Mouse (Mus musculus) embryo, embryonic 10 days (tissue): ENCODE data around the gene Tjp2.
"Not testable (repeated sequence)": the region's sequence is repeated elsewhere in the genome, so short reads cannot be mapped to it uniquely, and the experiment has no call there.

Experiments used
- DNase-seq: peaks from one replicate; pipeline ENCODE4 v3.0.0-alpha.2; 2015; ENCODE audit warnings: low spot score

The Tjp2 gene

DNA sequence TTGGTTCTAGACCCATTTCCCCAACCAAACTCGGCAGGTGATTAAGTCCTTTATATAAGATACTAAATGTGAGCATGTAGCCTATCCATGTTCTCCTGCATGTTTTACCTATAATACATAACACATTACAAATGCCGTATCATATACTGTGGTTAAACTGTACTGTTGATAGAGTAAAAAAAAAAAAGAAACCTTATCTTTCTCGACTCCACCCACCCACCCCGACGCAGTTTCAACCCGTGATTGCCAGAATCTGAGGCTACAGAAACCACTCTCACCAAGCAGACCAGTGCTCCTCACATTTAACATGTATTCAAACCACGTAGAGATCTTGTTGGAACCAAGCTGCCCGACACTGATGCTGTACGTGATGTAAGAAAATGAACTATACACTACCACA is 102.2 kb downstream of the Tjp2 start:
- DNase-seq, result no peak

DNA sequence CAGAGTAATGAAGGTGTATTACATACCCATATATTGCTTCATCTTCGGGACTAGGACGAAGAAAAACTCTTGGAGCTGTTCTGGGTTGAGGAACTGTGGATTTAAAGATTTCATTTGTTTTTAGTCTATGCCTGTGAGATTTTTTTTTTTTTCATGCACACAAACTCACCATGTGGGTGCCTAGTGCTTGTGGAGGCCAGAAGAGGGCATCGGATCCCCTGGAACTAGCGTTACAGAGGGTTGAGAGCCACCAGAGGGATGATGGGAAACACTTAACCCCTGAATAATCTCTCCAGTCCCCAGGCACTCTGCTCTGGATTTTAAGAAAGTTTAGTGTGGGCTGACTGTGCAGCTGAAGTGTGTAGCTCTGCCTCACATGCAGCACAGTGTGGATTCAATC is 104.0 kb downstream of the Tjp2 start:
- no peak for DNase-seq

DNA sequence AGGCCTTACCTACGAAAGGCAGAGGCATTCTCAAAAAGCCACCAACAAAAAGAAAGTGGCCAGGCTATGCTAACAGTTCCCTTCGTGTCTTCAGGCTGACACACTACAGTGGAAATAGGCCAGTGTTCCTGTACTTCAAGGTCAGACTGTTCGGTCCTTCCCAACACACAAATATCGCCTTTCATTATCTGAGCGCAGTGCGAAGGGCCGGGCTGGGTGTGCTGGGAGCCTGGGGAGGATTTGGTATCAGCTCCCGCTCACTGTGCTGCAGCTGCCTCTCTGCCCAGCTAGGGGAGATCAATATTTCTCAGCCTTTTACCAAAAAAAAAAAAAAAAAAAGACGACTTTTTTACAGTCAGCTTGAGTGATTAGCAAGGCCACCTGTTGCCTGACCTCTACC is 106.1 kb downstream of the Tjp2 start:
- no peak for DNase-seq

DNA sequence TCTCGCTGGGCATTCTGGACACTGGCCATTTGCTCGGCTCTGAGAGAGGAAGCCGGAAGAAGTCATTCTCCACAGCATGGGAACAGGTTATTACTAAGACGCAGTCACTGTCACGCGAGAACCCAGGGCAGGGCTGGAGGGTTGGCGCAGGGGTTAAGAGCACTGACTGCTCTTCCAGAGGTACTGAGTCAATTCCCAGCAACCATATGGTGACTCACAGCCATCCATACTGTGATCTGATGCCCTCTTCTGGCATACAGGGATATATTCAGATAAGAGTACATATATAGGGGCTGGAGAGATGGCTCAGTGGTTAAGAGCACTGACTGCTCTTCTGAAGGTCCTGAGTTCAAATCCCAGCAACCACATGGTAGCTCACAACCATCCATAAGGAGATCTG is 113.2 kb downstream of the Tjp2 start:
- no peak for DNase-seq

DNA sequence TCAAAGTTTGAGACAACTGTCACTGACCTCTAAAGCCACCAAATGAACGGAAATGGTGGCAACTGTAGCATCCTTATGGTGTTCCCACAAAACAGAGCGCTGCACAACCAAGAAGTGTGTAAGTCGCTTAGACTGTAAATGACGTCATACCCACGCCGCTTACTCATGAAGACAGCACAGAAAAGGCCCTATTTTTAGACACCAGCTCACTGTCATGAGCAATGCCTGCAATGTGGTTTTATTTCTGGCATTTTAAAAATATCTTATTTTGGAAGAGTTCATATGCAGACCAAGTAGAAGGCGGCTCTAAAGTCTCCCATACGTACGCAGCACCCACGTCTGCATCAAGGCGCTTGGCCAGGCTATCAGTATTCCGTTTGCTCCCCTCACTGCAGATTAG is 117.1 kb downstream of the Tjp2 start:
- DNase-seq, result no peak

DNA sequence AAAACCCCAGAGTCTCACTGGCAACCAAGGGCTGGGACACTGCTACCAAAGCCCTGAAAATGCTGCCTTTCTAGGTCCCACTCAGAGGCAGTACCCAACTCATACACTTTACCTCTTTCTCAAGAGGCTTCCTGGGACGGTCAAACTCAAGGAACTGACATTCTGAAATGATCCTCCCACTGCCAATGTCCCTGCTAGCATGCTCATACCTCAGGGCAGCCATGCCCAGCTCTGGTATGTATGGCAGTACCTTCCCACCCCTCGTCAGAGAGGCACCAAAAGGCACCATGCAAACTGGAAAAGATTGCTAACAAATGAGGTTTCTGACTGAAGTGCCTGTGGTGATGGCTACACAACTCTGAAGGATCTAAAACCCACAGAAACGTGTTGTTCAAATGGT is 121.0 kb downstream of the Tjp2 start:
- DNase-seq, result no peak

DNA sequence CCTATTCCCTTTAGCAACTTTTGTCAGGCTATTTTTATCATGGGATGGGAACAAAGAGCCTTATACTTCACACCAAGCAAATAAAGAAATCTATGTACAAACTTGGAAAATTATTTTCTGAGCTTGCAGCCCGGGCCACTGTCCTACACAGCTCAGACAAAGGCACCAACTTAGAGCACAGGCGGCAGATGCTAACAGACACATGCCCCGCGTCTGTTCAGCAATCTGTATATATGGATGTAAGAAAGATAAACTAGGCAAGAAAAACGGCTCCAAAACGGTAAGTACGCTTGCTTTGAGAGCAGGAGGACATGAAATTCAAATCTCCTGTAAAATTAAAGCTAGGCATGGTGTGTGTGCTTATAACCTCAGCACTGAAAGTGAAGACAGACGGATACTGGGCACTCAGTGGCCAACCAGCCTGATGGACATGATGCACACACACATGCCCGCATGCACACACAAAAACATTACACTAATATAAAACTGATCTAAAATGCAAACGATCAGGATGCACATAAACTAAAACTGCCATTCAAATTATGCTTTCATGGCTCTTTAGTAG is 122.2 kb downstream of the Tjp2 start:
- no peak for DNase-seq

DNA sequence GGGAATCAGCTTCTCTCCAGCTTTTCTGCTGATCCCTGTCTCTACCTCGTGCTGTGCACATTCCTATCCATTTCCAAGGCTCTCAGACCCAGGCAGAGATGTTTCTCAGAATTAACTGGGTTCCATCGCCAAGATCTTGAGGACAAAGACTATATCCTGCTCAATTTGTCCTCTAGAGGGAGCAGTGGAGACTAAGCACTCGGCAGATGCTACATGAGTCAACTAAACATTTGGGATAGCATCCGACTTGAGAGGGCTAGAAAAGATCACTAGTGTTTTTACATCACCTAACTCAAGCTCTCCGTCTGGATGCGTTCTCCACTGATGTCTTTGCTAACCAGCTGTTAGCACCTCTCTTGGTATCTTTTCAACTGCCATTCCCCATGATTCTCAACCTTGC is 123.6 kb downstream of the Tjp2 start:
- peak; percentile 64 for DNase-seq

DNA sequence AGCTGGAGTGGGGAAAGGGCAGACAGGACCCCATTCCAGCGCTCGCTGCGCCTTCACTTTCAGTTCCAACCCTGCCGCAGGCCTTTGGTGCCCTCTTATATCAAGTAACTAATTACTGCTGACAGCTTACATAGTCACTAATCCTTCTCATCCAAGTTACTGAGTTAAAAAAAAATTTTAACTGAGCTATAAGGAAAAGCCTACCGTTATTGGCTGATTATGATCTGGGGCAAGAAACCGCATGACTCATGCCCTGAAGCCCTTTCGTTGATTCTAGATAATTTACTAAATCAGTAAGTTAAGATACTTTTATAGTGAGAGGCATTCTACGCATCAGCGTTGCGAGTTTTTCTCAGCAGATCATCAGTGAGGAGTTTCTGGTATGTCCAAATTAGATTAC is 126.1 kb downstream of the Tjp2 start:
- no peak for DNase-seq

DNA sequence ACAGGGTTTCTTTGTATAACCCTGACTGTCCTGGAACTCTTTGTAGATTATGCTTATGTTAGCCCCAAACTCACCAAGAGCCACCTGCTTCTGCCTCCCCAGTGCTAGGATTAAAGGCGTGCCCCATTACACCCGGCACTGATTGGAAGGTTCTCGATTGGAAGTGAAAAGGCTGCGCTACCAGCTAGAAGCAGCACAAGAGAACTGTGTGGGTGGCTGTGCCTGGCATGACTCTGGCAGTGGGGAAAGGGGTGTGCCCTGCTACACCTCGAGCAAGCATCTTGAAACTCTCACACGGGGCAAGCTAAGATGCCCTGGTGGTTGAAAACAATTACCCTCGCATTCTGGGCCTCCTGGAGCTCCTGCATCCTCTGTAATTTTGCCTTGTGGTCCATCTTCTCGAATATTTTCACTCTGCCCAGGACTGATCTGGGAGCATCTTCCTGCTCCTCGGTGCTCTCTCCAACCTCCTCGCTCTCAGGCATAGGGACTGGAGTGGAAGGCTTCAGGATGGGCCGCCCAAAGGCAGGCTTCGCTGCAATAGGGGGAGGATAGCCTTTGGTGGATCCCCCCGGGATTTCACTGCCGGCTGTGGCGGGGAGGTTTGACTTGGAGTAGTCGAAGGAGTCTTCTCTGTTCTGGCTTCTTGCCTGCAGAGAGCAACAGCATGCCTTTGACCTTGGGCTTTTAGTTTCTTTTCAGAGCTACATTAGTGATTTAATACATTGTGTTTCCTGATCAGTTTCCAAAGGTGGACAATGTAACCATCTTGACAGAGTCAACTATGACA is 127.0 kb downstream of the Tjp2 start:
- DNase-seq, result no peak

DNA sequence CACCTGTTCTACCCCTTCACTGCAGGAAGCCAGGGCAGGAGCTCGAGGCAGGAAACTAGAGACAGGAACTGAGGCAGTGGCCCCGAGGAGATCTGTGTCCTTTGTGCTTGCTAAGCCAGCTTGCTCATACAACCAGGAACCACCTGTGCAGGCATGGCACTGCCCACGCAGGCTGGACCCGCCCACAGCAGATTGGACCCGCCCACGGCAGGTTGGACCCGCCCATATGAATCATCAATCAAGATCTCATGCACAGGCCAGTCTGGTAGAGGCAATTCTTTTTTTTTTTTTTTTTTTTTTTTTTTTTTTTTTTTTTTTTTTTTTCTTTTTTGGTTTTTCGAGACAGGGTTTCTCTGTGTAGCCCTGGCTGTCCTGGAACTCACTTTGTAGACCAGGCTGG is 132.8 kb downstream of the Tjp2 start:
- not testable (repeated sequence) for DNase-seq

DNA sequence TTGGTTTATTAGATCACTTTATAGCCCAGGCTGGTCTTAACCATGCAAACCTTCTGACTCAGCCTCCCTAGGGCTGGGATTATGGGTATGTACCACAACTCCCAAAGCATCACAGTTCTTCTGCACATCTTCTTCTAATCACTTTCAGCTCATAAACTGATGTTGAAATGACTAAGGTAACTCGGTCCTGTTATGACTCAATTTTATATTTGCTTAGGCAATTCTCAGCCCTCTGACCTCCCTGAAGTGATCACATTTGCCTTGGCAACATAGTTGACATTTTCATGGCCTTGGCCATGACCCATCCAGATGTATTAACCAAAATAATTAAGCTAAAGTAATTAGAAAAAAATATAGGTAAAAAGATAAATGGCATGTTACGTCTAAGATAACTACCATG is 134.5 kb downstream of the Tjp2 start:
- DNase-seq, result no peak

DNA sequence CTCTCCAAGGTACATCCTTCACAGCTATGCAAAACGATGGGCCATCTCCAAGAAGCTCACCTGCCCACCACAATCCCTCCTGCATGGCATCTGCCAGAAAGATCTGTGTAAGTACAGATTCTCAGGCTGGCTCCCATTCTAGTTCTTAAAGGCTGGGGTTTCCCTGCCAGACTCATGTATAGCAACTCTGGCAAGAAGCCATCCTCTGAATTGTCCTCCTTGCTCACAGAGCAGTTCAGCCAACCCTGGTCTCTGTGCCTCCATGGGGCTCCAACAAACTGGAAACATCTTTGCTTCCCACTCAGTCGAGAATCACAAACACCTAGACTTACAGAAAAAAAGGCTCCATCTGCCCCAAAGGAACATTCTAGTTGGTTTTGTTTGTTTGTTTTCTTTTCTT is 139.5 kb downstream of the Tjp2 start:
- DNase-seq, result no peak

DNA sequence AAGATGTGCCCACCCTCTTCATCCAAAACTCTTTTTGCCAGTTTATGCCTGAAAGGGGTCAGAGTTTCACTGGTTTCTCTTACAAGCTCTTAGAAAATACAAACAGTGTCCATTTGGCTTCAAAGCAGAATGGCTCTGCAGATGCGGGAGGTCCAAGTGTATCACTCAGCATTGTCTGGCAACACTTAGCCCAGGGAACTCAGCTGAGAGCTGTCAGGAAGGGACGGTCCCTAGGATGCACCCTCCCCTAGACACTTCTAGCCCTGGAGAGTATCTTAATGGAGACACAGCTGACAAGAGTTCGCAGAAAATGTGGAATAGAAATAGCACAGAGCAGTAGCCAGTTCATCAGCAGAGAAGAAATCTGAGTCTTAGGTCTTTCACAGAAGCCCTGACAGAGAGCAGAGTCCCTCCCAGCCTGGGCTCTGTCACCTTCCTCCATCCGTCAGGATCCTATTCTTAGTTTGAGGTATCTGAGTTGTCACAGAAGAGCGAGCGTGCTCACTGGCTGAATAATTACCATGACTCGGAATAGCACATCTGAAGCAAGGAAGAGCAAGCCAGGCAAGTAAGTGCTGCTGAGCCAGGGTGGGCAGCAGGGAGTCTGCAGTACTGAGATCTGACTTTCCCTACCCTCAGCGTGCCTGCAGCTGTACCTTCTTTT is 144.3 kb downstream of the Tjp2 start:
- DNase-seq, result peak; percentile 21

DNA sequence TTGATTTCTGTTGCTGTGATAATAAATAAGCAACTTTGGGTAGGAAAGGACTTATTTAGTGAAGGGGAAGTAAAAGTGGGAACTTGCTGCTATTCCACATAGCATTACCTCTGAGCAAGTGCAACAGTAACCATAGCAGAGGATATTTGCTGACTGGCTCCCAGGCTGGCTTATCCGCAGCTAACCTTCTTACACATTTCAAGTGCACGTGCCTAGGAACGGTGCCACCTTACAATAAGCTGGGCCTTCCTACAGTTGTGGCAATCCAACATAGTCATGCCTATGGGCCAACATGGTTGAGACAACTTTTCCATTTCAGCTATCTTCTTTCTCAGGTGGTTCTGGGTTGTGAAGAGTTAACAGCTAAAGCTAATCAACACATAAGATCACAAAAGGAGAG is 147.2 kb downstream of the Tjp2 start:
- DNase-seq, result no peak

DNA sequence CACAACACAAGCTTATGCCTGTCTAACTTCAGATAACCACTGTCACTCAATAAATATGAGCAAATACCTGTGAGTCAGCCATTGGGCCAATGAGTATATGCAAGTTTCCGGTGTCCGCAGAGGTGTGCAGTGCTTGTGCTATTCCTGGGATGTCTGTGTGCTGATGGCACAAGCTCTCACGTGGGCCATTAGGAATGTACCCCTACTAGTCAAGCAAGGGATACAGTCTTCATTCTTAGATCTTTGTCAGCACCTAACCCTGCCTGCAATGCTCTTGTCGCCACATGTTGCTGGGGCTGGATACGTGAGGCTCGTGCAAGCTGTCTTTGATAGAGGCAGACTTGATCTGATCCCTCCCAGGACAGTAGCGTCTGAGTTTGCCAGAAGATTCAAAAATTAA is 148.3 kb downstream of the Tjp2 start:
- no peak for DNase-seq

DNA sequence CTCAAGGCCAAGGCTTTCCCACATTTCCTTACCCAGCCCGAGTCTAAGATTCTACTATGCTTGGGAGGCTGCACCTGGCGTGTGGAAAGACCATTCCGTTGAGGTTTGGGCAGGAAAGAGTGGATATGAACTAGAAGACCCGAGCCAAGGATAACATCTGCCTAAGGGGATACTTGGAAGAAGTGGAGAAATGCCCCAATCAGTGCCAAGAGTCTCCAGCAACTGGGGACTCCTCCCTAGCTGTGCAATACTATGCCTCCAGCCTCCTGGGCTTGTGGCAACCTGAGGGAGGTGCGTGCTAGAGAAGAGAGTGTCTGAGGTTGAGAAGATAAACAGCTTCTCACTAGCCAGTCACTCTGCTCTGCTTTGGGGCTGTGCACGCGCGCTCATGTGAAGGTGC is 148.9 kb downstream of the Tjp2 start:
- no peak for DNase-seq

DNA sequence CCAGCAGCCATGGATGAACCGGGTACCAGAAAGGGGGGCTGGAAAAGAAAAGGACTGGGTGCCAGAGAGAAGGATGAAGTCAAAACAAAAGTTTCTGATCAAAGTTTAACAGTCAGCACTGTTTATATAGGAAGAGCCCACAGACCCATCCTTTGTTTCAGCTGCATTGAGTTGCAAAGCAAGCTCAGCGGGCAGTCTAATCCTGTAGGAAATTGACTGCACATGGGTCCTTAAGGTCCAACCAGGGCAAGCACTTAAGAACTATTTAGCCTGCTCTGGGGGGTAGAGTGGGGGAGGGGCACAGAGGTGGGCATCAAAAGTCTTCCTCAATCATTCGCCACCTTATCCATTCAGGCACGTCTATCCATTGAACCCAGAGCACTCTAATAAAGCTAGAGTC is 151.7 kb downstream of the Tjp2 start:
- no peak for DNase-seq

DNA sequence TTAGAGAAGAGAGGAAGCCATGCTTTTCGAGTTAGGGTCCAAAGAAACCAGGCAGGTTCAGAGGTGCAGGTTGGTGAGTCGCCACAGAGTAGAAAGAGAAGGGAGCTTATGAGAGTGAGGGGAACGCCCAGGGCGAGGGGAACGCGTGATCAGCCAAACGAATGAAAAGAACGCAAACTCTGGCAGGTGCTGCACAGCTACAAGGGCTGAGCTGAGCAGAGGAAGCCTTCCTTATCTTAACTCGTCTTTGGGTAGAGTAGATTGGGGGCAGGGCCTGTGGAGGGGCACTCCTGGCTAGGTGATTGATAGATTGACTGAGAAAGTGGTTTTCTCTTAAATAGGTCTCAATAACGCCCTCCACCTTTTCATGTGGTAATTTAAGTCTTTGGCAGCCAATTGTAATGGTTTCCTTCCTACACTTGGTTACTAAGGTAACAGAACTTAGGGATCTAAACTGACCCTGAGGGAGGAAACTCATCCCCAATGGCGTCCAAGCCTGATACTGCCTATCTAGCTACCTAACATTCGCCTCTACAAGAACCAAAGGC is 160.4 kb downstream of the Tjp2 start:
- no peak for DNase-seq

DNA sequence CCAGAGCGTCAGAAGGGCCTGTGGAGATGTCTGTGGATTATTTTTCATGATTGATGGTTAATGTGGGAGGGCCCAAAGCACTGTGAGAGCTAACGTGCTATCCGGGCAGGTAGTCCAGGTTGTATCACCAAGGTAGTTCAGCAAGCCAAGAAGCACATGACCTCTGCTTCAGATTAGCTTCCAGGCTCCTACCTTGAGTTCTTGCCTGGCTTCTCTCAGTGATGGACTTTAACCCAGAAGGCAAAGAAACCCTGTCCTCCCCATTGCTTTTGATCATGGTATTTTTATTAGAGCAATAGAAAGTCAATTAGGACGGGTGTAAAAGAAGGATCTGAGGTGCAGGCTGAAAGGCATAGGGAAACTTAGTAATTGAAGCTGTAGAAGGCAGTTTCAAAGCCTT is 161.2 kb downstream of the Tjp2 start:
- DNase-seq, result no peak

DNA sequence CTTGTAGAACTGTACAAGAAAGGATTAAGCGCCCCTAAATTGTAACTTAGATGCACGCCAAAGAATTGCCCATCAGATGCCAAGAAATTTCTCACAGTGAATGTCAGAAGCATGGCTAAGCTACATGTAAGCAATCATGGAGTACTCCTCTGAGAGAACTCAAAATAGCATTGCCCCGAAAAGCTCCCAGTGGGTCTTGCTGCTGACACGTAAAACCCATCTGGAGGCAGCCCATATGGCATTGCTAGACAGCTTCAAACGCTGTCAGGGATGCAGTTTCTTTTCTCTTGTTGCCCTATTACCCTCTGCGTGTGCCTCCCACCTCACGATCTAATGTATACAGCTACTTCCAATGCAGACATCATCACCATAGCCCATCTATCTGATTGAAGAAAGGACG is 166.0 kb downstream of the Tjp2 start:
- DNase-seq, result no peak

DNA sequence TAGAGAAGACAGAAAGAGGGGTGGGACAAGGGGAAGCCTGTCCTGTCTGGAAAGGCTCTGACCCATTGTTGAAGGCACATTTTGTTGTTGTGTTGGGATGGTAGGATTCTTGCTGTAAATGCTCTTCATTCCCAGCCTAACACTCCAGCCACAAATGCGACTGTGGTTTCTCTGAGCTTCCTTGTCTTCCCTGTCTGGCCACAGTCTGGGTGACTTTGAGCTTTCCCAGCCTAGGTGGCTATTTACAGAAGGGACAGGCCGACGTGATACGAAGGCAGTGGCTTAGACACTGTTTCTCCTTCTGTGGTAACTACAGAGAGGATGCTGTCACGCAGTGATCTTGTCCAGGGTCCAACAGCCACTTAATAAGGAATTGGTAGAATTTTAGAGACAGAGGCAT is 166.8 kb downstream of the Tjp2 start:
- DNase-seq, result no peak

DNA sequence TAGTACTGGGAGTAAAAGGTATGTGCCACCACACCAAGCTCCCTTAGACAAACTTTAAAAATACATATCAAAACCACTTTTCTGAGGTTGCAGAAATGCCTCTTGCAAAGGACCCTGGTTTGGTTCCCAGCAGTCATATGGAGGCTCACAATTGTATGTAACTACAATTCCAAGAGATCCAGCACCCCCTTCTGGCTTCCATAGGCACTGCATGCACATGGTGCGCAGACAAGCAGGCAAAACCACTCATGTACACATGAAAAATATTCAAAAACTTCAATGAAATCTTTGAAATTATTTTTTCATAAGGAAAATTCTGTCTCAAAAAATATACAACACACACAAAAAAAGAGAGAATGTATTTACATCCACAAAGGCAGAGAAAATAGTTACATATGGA is 167.9 kb downstream of the Tjp2 start:
- DNase-seq, result no peak
